Mouse (Mus musculus): ENCODE measurements around the gene Traip. TPM values are rescaled to one million over a fixed set of nuclear protein-coding genes. Genes with fewer than 3 reads are reported as not detected.
A peak's percentile ranks its signal among the peaks of the same experiment; 100 is the strongest.
"Not testable (repeated sequence)": the region's sequence is repeated elsewhere in the genome, so short reads cannot be mapped to it uniquely, and the experiment has no call there.

The Traip gene
- total RNA-seq, 1 experiment from 2014 or later, result 5.3 TPM

- peak; percentile 99 for DNase-seq
Measured at GRCm38 (mm10) chr9:108001922-108002770, 52.2 kb downstream of the Traip start, which contains the start of gene Ip6k1. Gene Ip6k1 (plus strand): TSS chr9:108002501.

GRCm38 (mm10) chr9:108002778-108003530, 53.0 kb downstream of the Traip start:
- DNase-seq, result peak; percentile 40

GRCm38 (mm10) chr9:108003531-108003890, 53.6 kb downstream of the Traip start:
- no peak for DNase-seq

- no peak for DNase-seq
Measured at GRCm38 (mm10) chr9:108008041-108008440, 58.1 kb downstream of the Traip start.

GRCm38 (mm10) chr9:108010385-108010784, 60.4 kb downstream of the Traip start:
- DNase-seq, result no peak

- not testable (repeated sequence) for DNase-seq
Measured at GRCm38 (mm10) chr9:108013577-108013976, 63.6 kb downstream of the Traip start.

- no peak for DNase-seq
Measured at GRCm38 (mm10) chr9:108017127-108017526, 67.2 kb downstream of the Traip start.

GRCm38 (mm10) chr9:108020741-108021140, 70.8 kb downstream of the Traip start:
- no peak for DNase-seq

Other genes starting within 250 kb of the Traip start
- 23.1 and 23.6 TPM in 2 replicates for gene Sema3f, start 239.7 kb upstream of the Traip start, total RNA-seq (2021)
- 135 and 149 TPM in 2 replicates for gene Rbm5, start 179.1 kb upstream of the Traip start, total RNA-seq (2021)
- 71.3 and 72.9 TPM in 2 replicates for gene Rbm6, start 76.9 kb upstream of the Traip start, total RNA-seq (2021)
- gene Mon1a, start 62.0 kb upstream of the Traip start, total RNA-seq (2021), result 15.8 and 18.9 TPM in 2 replicates
- gene Mst1r, start 43.3 kb upstream of the Traip start, total RNA-seq (2021), result 8.3 and 18.7 TPM in 2 replicates
- not detected in 2 replicates for gene Actl11, start 21.7 kb upstream of the Traip start, total RNA-seq (2021)
- gene Camkv, start 14.5 kb upstream of the Traip start, total RNA-seq (2021), result 2.4 and 3.1 TPM in 2 replicates
- gene Uba7, start 25.4 kb downstream of the Traip start, total RNA-seq (2021), result 19.0 and 22.2 TPM in 2 replicates
- 0.46 TPM in 1 of 2 replicates, not detected in the other for gene Gm20661, start 32.9 kb downstream of the Traip start, total RNA-seq (2021)
- gene Inka1, start 35.7 kb downstream of the Traip start, total RNA-seq (2021), result 5.7 and 6.4 TPM in 2 replicates
- 1.8 and 3.1 TPM in 2 replicates for gene Cdhr4, start 42.4 kb downstream of the Traip start, total RNA-seq (2021)
- 2.8 TPM in 1 of 2 replicates, not detected in the other for gene Gm20662, start 46.2 kb downstream of the Traip start, total RNA-seq (2021)
- gene Ip6k1, start 52.4 kb downstream of the Traip start, total RNA-seq (2021), result 118 and 139 TPM in 2 replicates
- gene Gmppb, start 99.1 kb downstream of the Traip start, total RNA-seq (2021), result 18.1 and 22.1 TPM in 2 replicates
- 3.5 and 9.6 TPM in 2 replicates for gene Amigo3, start 103.0 kb downstream of the Traip start, total RNA-seq (2021)
- 0.39 and 2.7 TPM in 2 replicates for gene Mst1, start 130.3 kb downstream of the Traip start, total RNA-seq (2021)
- gene Rnf123, start 133.2 kb downstream of the Traip start, total RNA-seq (2021), result 85.0 and 87.0 TPM in 2 replicates
- gene Apeh, start 144.5 kb downstream of the Traip start, total RNA-seq (2021), result 100 and 123 TPM in 2 replicates
- 9.1 and 10.0 TPM in 2 replicates for gene Bsn, start 240.2 kb downstream of the Traip start, total RNA-seq (2021)